Mouse (Mus musculus) embryonic facial prominence, embryonic 15.5 days (tissue): ENCODE measurements at regions not wholly inside any gene's neighbourhood (a gene's known extent, or its start where the extent isn't known, plus 50 kb on each side); places are given as distances from the start of the nearest gene placed in this dataset.

ENCODE experiments used
- ATAC-seq: fragments of 200-750 bp; cut with Nextera tagmentation; 2 replicates; pipeline ENCODE4 v1.8.0; 2017; ENCODE audit warnings: low read depth, moderate TSS enrichment; ENCODE audit not compliant: insufficient number of reproducible peaks, low FRiP score, low TSS enrichment
- H3K27ac ChIP-seq: fragments of 300-500 bp; sonication (generic); replicated peaks from 2 replicates; pipeline ENCODE4 v1.5.1; 2015; ENCODE audit warnings: mild to moderate bottlenecking, inconsistent platforms
- H3K27me3 ChIP-seq: fragments of 300-500 bp; sonication (generic); 2 replicates; pipeline ENCODE4 v1.6.1; 2015; ENCODE audit warnings: inconsistent platforms
- H3K36me3 ChIP-seq: fragments of 300-500 bp; sonication (generic); 2 replicates; pipeline ENCODE4 v1.6.1; 2015; ENCODE audit warnings: mild to moderate bottlenecking, inconsistent platforms
- H3K4me1 ChIP-seq: fragments of 300-500 bp; sonication (generic); 2 replicates; pipeline ENCODE4 v1.6.1; 2015; ENCODE audit warnings: inconsistent platforms
- H3K4me2 ChIP-seq: fragments of 300-500 bp; sonication (generic); replicated peaks from 2 replicates; pipeline ENCODE4 v1.6.1; 2015; ENCODE audit warnings: mild to moderate bottlenecking, inconsistent platforms
- H3K4me3 ChIP-seq: fragments of 300-500 bp; sonication (generic); replicated peaks from 2 replicates; pipeline ENCODE4 v1.5.1; 2015; ENCODE audit warnings: mild to moderate bottlenecking, inconsistent platforms
- H3K9ac ChIP-seq: fragments of 300-500 bp; sonication (generic); 2 replicates; pipeline ENCODE4 v1.6.1; 2015; ENCODE audit warnings: inconsistent platforms
- H3K9me3 ChIP-seq: fragments of 300-500 bp; sonication (generic); replicated peaks from 2 replicates; pipeline ENCODE4 v1.6.1; 2016; ENCODE audit warnings: inconsistent platforms
- WGBS: fragments of 180-500 bp; shearing (Covaris S2); methylation state at CpG from one replicate; pipeline ENCODE4 v1.1.7; 2015; 5-methylcytosine and 5-hydroxymethylcytosine counted together

- Histone ChIP-seq H3K9ac (no peak overlapping the region), H3K27ac (no peak overlapping the region), H3K36me3 (no peaks in the 10 kb centered on the region), H3K4me2 (no peak overlapping the region), H3K9me3 (no peaks in the 10 kb centered on the region), H3K4me1 (no peaks in the 10 kb centered on the region), H3K4me3 (no peak overlapping the region), H3K27me3 (no peaks in the 10 kb centered on the region)
- 44% methylated on average over 4 of the region's 4 CpGs for WGBS
- no peak for ATAC-seq
Measured at GRCm38 (mm10) chr10:102836567-102837224, 193.3 kb downstream of the Alx1 start.

- H3K36me3 ChIP-seq, result no peaks in the 10 kb centered on the region
- no peaks in the 10 kb centered on the region for H3K4me1 ChIP-seq
- no peak overlapping the region for H3K4me2 ChIP-seq
- no peak for ATAC-seq
- H3K27me3 ChIP-seq, result no peaks in the 10 kb centered on the region
- H3K4me3 ChIP-seq, result no peak overlapping the region
- WGBS, result 50% methylated on average over 1 of the region's 1 CpGs
- no peaks in the 10 kb centered on the region for H3K9me3 ChIP-seq
- no peak overlapping the region for H3K9ac ChIP-seq
- H3K27ac ChIP-seq, result no peak overlapping the region
Measured at GRCm38 (mm10) chr10:102835814-102836213, 194.2 kb downstream of the Alx1 start.

- Histone ChIP-seq H3K27ac (no peak overlapping the region), H3K36me3 (no peaks in the 10 kb centered on the region), H3K9me3 (no peaks in the 10 kb centered on the region), H3K9ac (no peak overlapping the region), H3K4me2 (no peak overlapping the region), H3K27me3 (no peaks in the 10 kb centered on the region), H3K4me1 (no peaks in the 10 kb centered on the region), H3K4me3 (no peak overlapping the region)
- WGBS, result 63% methylated on average over 3 of the region's 3 CpGs
- no peak for ATAC-seq
Measured at GRCm38 (mm10) chr10:102829606-102830005, 200.4 kb downstream of the Alx1 start.

GRCm38 (mm10) chr10:102823434-102823833 lies 206.6 kb downstream of the Alx1 start:
- no peak overlapping the region for H3K9ac ChIP-seq
- ATAC-seq, result no peak
- no peaks in the 10 kb centered on the region for H3K4me1 ChIP-seq
- H3K27ac ChIP-seq, result no peak overlapping the region
- no peaks in the 10 kb centered on the region for H3K9me3 ChIP-seq
- no peaks in the 10 kb centered on the region for H3K36me3 ChIP-seq
- H3K4me2 ChIP-seq, result no peak overlapping the region
- no peak overlapping the region for H3K4me3 ChIP-seq
- no peaks in the 10 kb centered on the region for H3K27me3 ChIP-seq

GRCm38 (mm10) chr10:102801391-102801790 lies 228.6 kb downstream of the Alx1 start:
- H3K4me2 ChIP-seq, result no peak overlapping the region
- 90% methylated on average over 3 of the region's 3 CpGs for WGBS
- no peaks in the 10 kb centered on the region for H3K4me1 ChIP-seq
- no peaks in the 10 kb centered on the region for H3K27me3 ChIP-seq
- H3K4me3 ChIP-seq, result no peak overlapping the region
- no peak overlapping the region for H3K9ac ChIP-seq
- no peak overlapping the region for H3K27ac ChIP-seq
- ATAC-seq, result no peak
- no peaks in the 10 kb centered on the region for H3K9me3 ChIP-seq
- H3K36me3 ChIP-seq, result no peaks in the 10 kb centered on the region

GRCm38 (mm10) chr10:102779243-102779642 lies 250.8 kb downstream of the Alx1 start:
- Histone ChIP-seq H3K4me2 (no peak overlapping the region), H3K9ac (no peak overlapping the region), H3K4me1 (no peaks in the 10 kb centered on the region), H3K36me3 (no peaks in the 10 kb centered on the region), H3K27ac (no peak overlapping the region), H3K4me3 (no peak overlapping the region), H3K27me3 (no peaks in the 10 kb centered on the region), H3K9me3 (no peaks in the 10 kb centered on the region)
- no peak for ATAC-seq
- WGBS, result 74% methylated on average over 2 of the region's 2 CpGs

GRCm38 (mm10) chr10:102763696-102764095 lies 251.7 kb downstream of the Rassf9 start:
- Histone ChIP-seq H3K9me3 (no peaks in the 10 kb centered on the region), H3K9ac (no peak overlapping the region), H3K27ac (no peak overlapping the region), H3K27me3 (no peaks in the 10 kb centered on the region), H3K4me3 (no peak overlapping the region), H3K36me3 (no peaks in the 10 kb centered on the region), H3K4me2 (no peak overlapping the region), H3K4me1 (no peaks in the 10 kb centered on the region)
- no peak for ATAC-seq
- 67% methylated on average over 4 of the region's 4 CpGs for WGBS

GRCm38 (mm10) chr10:102762378-102762777 lies 250.4 kb downstream of the Rassf9 start:
- WGBS, result 77% methylated on average over 2 of the region's 2 CpGs
- Histone ChIP-seq H3K27me3 (no peaks in the 10 kb centered on the region), H3K9ac (no peak overlapping the region), H3K4me1 (no peaks in the 10 kb centered on the region), H3K4me3 (no peak overlapping the region), H3K36me3 (no peaks in the 10 kb centered on the region), H3K9me3 (no peaks in the 10 kb centered on the region), H3K4me2 (no peak overlapping the region), H3K27ac (no peak overlapping the region)
- no peak for ATAC-seq

- no peak overlapping the region for H3K4me2 ChIP-seq
- no peak for ATAC-seq
- no peak overlapping the region; the same call in 1 of the 2 replicates for H3K27ac ChIP-seq
- H3K4me1 ChIP-seq, result peaks cover 3% of the 10 kb centered on the region; the same call in 1 of the 2 replicates
- no peaks in the 10 kb centered on the region for H3K9me3 ChIP-seq
- 43% methylated on average over 3 of the region's 3 CpGs for WGBS
- H3K9ac ChIP-seq, result no peak overlapping the region
- no peak overlapping the region for H3K4me3 ChIP-seq
- no peaks in the 10 kb centered on the region for H3K27me3 ChIP-seq
- no peaks in the 10 kb centered on the region for H3K36me3 ChIP-seq
Measured at GRCm38 (mm10) chr10:102735207-102735606, 223.2 kb downstream of the Rassf9 start.

- no peak for ATAC-seq
- no peaks in the 10 kb centered on the region for H3K27me3 ChIP-seq
Measured at GRCm38 (mm10) chr10:102732420-102732819, 220.4 kb downstream of the Rassf9 start.

GRCm38 (mm10) chr10:102712263-102712662 lies 200.2 kb downstream of the Rassf9 start:
- H3K4me3 ChIP-seq, result no peak overlapping the region
- no peak overlapping the region for H3K9ac ChIP-seq
- H3K4me1 ChIP-seq, result no peaks in the 10 kb centered on the region
- 57% methylated on average over 2 of the region's 2 CpGs for WGBS
- no peak overlapping the region for H3K4me2 ChIP-seq
- no peaks in the 10 kb centered on the region for H3K9me3 ChIP-seq
- ATAC-seq, result no peak
- no peaks in the 10 kb centered on the region for H3K27me3 ChIP-seq
- no peak overlapping the region for H3K27ac ChIP-seq
- no peaks in the 10 kb centered on the region for H3K36me3 ChIP-seq

More at GRCm38 (mm10) chr10:102732420-102732819, 220.4 kb downstream of the Rassf9 start:
- H3K36me3 ChIP-seq, result no peaks in the 10 kb centered on the region
- 74% methylated on average over 6 of the region's 6 CpGs for WGBS
- H3K4me2 ChIP-seq, result no peak overlapping the region
- H3K9me3 ChIP-seq, result no peaks in the 10 kb centered on the region
- peaks cover 3% of the 10 kb centered on the region; the same call in 1 of the 2 replicates for H3K4me1 ChIP-seq
- H3K4me3 ChIP-seq, result no peak overlapping the region
- no peak overlapping the region for H3K27ac ChIP-seq
- H3K9ac ChIP-seq, result no peak overlapping the region

- H3K9me3 ChIP-seq, result no peaks in the 10 kb centered on the region
- H3K4me2 ChIP-seq, result no peak overlapping the region
- H3K27ac ChIP-seq, result no peak overlapping the region
- no peak overlapping the region for H3K9ac ChIP-seq
- no peak for ATAC-seq
- no peaks in the 10 kb centered on the region for H3K27me3 ChIP-seq
- 90% methylated on average over 3 of the region's 3 CpGs for WGBS
- no peak overlapping the region for H3K4me3 ChIP-seq
- no peaks in the 10 kb centered on the region for H3K36me3 ChIP-seq
- no peaks in the 10 kb centered on the region for H3K4me1 ChIP-seq
Measured at GRCm38 (mm10) chr10:102705848-102706247, 193.8 kb downstream of the Rassf9 start.
